Mouse (Mus musculus): ENCODE measurements around the gene Ercc1. TPM values are rescaled to one million over a fixed set of nuclear protein-coding genes. Genes with fewer than 3 reads are reported as not detected.

The Ercc1 gene
- polyA plus RNA-seq, 1 experiment from 2014 or later = 84.1 TPM

DNA sequence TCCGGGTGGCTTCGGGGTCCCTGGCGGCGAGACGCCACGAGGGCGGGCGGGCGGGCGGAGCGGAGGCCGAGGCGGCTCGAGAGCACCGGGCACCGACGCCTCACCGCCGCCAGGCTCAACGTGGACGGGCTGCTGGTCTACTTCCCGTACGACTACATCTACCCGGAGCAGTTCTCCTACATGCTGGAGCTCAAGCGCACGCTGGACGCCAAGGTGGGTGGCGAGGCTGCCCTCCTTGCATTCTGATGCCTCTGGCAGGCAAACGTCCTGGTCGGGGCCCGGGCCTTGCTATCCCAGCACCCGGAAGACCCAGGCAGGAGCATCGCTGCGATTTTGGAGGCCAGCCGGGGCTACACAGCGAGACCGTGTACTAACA lies 37.6 kb downstream of the Ercc1 start:
- peak overlapping the region; percentile 76 for H3K4me3 ChIP-seq (replicated peaks)
- H3K4me1 ChIP-seq (replicated peaks) = peaks cover 20% of the 10 kb centered on the region
- H3K27ac ChIP-seq = peak overlapping the region; percentile 69
- peaks cover 34% of the 10 kb centered on the region for H3K36me3 ChIP-seq
- peak overlapping the region; percentile 83 for H3K9ac ChIP-seq (replicated peaks)
- WGBS = 1% methylated on average over 20 of the region's 37 CpGs
- no peaks in the 10 kb centered on the region for H3K27me3 ChIP-seq
- H3K9me3 ChIP-seq = no peaks in the 10 kb centered on the region
- H3K4me2 ChIP-seq (replicated peaks) = peak overlapping the region; percentile 92
- ATAC-seq = peak; percentile 71

DNA sequence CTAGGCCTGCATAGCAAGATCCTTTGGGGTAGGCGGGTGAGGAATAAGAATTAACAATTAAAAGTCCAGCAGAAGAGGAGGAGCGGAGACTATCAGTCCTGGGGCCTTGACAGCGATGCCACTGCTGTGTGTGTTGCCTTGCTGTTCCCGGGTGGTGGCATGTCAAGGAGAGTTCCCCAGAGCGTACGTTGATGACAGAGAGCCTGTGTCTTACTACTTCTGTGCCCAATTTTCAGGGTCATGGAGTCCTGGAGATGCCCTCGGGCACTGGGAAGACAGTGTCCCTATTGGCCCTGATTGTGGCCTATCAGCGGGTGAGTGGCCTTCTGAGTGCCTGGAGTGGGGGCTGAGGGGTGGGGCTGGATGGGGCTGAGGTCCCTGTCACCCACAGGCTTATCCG lies 39.1 kb downstream of the Ercc1 start:
- H3K4me1 ChIP-seq (replicated peaks) = peaks cover 29% of the 10 kb centered on the region
- ATAC-seq = no peak
- H3K36me3 ChIP-seq = peaks cover 48% of the 10 kb centered on the region
- H3K4me2 ChIP-seq (replicated peaks) = peak overlapping the region; percentile 92
- H3K4me3 ChIP-seq (replicated peaks) = peak overlapping the region; percentile 76; the same call in 1 of the 2 replicates
- H3K9ac ChIP-seq (replicated peaks) = peak overlapping the region; percentile 21
- 89% methylated on average over 9 of the region's 9 CpGs for WGBS
- no peaks in the 10 kb centered on the region for H3K27me3 ChIP-seq
- no peak overlapping the region for H3K27ac ChIP-seq
- no peaks in the 10 kb centered on the region for H3K9me3 ChIP-seq

DNA sequence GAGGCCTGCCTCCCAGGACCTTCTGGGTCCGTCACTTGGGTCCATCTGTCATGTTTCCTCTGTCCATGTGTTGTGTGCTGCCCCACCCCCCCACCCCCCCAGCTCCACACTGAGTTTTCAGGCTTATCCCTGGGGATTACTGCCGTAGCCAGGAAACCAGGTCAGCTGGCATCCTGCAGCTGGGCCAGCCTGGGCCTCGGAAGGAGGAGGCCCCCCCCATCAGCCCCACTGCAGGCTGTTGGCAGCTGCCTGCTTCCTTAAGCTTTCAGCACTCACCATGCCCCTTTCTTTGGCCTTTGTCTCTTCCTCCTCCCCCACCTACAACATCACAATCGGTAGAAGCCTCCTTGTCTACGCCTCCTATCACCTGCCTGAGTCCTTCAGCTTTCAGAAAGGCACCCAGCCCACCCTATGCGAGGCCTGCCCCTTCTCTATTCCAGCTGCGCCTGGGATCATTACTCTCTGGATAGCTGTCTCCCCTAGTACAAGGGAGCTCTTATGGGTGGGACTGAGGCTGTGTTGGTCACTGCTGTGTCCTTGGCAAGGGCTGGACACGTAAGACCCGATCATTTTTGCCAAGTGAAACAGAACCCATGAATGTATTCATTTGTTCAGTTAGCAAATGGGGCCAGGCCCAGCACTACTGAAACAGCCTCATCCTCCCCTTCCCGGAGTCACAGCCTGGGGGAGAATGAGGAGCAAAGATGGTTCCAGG lies 44.3 kb downstream of the Ercc1 start:
- Histone ChIP-seq H3K9ac (replicated peaks) (peak overlapping the region; percentile 50), H3K9me3 (no peaks in the 10 kb centered on the region), H3K27me3 (no peaks in the 10 kb centered on the region), H3K36me3 (peaks cover 98% of the 10 kb centered on the region), H3K4me2 (replicated peaks) (no peak overlapping the region), H3K4me1 (replicated peaks) (peaks cover 24% of the 10 kb centered on the region), H3K27ac (peak overlapping the region; percentile 84), H3K4me3 (replicated peaks) (no peak overlapping the region)
- WGBS = 51% methylated on average over 10 of the region's 10 CpGs
- ATAC-seq = peak; percentile 53

DNA sequence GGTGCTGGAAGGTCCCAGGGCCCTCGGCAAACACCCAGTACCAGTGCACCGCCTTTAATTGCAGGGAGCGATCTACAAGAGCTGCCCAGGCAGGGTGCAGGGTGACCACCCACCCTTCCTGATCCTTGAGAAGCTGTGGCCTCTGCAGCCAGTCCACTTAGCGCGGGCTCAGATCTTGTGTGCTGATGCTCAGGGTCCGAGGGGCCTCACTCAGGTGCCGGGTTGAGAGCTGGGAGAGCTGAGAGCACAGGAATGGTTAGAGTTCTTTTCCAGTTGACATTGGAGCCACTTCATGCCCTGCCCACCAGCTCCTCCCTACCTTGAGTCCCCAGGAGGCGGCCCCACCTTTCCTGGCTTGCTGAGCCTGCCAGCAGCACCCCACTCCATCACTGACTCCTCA lies 49.9 kb downstream of the Ercc1 start:
- Histone ChIP-seq H3K4me3 (replicated peaks) (no peak overlapping the region), H3K27me3 (peaks cover 10% of the 10 kb centered on the region), H3K4me1 (replicated peaks) (peaks cover 6% of the 10 kb centered on the region), H3K36me3 (peaks cover 65% of the 10 kb centered on the region), H3K9me3 (no peaks in the 10 kb centered on the region), H3K4me2 (replicated peaks) (no peak overlapping the region), H3K9ac (replicated peaks) (no peak overlapping the region), H3K27ac (no peak overlapping the region)
- WGBS = 92% methylated on average over 8 of the region's 8 CpGs
- no peak for ATAC-seq

DNA sequence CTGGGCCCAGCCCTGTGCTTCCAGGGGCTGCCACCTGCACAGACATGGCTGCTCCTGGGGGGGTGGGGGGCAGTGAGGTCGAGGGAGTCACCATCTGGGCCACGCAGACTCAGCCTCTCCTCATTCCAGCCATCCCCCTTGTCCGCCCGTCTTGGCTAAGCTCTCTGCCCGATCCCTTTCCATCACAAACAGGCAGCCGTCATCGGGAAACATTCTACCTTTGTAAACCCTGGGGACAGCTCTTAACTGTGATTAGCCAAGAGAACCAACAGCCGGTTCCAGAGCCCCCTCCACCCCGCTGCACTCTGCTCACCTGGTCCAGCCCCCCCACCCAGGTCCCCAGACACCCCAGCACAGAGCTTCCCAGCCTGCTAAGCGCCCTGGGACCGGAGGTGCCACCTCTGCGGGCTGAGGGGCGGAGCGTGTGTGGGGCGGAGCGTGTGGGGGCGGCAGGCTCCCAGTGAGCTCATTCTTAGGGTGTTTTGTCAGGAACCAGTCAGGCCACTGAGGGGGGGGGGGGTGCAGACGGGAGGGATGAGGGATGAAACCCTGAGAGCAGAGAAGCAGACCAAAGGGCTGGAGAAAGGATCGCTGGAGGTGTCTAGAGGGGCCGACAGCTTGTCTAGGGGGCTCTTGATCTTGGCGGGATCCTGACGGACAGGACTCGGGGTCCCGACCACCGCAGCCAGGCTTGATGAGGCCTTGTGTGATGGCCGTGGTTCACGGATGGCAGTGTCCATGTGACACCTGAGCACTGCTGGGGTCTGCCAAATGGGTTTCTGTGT lies 55.1 kb downstream of the Ercc1 start:
- no peak overlapping the region for H3K27ac ChIP-seq
- peak; percentile 21; the same call in 1 of the 2 replicates for ATAC-seq
- peaks cover 55% of the 10 kb centered on the region for H3K27me3 ChIP-seq
- 3% methylated on average over 27 of the region's 27 CpGs for WGBS
- H3K9me3 ChIP-seq = no peaks in the 10 kb centered on the region
- peaks cover 13% of the 10 kb centered on the region for H3K36me3 ChIP-seq
- H3K4me3 ChIP-seq (replicated peaks) = peak overlapping the region; percentile 26
- peaks cover 19% of the 10 kb centered on the region for H3K4me1 ChIP-seq (replicated peaks)
- peak overlapping the region; percentile 28; the same call in 1 of the 2 replicates for H3K9ac ChIP-seq (replicated peaks)
- peak overlapping the region; percentile 50 for H3K4me2 ChIP-seq (replicated peaks)

DNA sequence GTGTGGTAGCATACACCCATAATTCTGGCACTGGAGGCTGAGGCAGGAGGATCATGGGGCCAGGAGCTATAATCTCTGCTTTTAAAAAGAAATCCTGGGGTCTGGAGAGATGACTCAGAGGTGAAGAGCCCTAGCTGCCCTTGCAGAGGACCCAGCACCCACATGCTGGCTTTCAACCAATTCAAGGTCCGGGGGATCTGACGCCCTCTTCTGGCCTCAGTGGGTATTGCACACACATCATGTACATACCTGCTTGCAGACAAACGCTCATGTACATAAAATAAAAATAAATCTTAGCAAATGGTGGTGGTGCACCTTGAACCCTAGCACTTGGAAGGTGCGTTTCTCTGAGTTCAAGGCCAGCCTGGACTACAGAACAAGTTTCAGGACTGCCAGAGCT lies 56.4 kb downstream of the Ercc1 start:
- 82% methylated on average over 4 of the region's 4 CpGs for WGBS
- no peak for ATAC-seq
- H3K27me3 ChIP-seq = peaks cover 64% of the 10 kb centered on the region

DNA sequence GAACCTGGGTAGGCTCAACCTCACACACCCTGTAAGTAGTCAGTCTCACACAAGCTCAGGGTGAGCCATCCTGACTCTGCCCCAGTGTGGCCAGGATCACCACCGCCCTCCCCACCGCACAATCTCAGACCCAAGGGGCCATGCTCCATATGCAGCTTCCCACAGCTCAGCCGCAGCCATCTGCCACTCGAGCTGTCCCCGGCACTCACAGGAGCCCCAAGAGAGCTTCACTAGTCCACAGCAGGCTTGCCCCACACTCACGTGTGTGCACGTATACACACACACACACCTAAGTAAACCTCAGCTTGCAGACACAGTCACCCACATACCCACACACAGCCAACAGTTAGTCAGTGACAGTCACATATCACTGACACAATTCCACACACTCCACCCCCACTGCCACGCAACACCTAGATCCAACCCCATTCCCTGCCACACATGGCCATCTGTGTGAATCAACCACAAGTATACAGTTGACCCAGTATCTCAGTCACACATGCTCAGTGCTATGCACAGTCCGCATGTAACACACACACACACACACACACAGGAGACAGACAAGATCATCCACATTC lies 58.0 kb downstream of the Ercc1 start:
- peaks cover 19% of the 10 kb centered on the region for H3K4me1 ChIP-seq (replicated peaks)
- 65% methylated on average over 9 of the region's 9 CpGs for WGBS
- H3K36me3 ChIP-seq = no peaks in the 10 kb centered on the region
- no peak for ATAC-seq
- peaks cover 76% of the 10 kb centered on the region for H3K27me3 ChIP-seq
- H3K27ac ChIP-seq = no peak overlapping the region
- H3K4me3 ChIP-seq (replicated peaks) = no peak overlapping the region
- no peak overlapping the region for H3K4me2 ChIP-seq (replicated peaks)
- no peak overlapping the region for H3K9ac ChIP-seq (replicated peaks)
- no peaks in the 10 kb centered on the region for H3K9me3 ChIP-seq

More for the DNA sequence above, 56.4 kb downstream of the Ercc1 start:
- H3K27ac ChIP-seq = no peak overlapping the region
- H3K9ac ChIP-seq (replicated peaks) = no peak overlapping the region
- H3K36me3 ChIP-seq = peaks cover under 1% of the 10 kb centered on the region; the same call in 1 of the 2 replicates
- no peaks in the 10 kb centered on the region for H3K9me3 ChIP-seq
- H3K4me1 ChIP-seq (replicated peaks) = peaks cover 19% of the 10 kb centered on the region
- H3K4me2 ChIP-seq (replicated peaks) = no peak overlapping the region
- no peak overlapping the region for H3K4me3 ChIP-seq (replicated peaks)

DNA sequence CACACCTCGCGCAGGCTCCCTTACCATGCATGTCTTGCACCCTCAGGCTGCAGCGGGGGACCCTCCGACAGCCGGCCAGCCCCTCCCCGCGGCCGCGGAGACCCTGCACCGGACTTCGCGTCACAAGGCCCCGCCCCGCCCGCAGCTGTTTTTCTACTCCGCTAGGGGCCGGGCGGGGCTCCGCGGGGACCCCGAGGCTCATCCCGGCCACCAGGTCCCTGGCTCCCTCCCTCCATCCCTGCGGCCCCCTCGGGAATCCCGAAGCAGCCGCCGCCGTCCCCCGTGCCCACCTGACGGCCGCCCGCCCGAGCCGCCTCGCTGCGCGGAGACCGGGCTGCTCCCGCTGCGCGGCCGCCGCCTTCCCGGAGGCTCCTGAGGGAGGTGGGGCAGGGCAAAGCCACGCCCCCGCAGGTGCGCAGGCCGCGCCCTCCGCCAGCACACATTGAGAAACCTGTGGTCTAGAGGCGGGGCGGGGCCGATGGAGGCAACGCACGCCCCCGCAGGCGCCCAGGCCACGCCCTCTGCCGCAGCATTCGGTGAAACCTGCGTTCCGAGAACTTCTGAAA lies 59.2 kb downstream of the Ercc1 start, which contains the start of gene Klc3:
Gene Klc3 (minus strand): TSS at position 374 of the 566 bp plus-strand sequence.
- peaks cover 19% of the 10 kb centered on the region for H3K4me1 ChIP-seq (replicated peaks)
- no peaks in the 10 kb centered on the region for H3K36me3 ChIP-seq
- H3K9me3 ChIP-seq = no peaks in the 10 kb centered on the region
- no peak for ATAC-seq
- peak within 1 kb of the TSS; percentile 89 for H3K4me2 ChIP-seq (replicated peaks)
- peak within 1 kb of the TSS; percentile 68 for H3K9ac ChIP-seq (replicated peaks)
- under 1% methylated on average over 62 of the region's 62 CpGs for WGBS
- H3K27ac ChIP-seq = no peak within 1 kb of the TSS
- H3K4me3 ChIP-seq (replicated peaks) = peak within 1 kb of the TSS; percentile 51
- H3K27me3 ChIP-seq = peaks cover 72% of the 10 kb centered on the region

DNA sequence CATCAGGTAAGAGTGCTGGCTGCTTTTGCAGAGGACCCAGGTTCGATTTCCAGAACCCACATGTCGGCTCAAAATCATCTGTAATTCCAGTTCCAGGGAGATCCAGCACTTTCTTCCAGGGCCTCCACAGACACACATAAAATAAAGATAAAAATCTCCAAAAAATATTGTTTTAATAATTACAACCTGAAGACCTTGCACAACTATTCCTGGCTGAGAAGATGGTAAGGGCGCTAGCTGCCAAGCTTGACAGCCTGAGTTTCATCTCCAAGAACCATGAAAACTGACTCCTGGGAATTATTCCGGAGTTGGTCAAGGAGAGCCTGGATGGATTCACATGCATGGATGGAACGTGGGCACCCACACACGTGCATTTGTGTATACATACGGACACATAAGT lies 59.9 kb downstream of the Ercc1 start, which contains the start of gene Ckm:
Gene Ckm (plus strand): TSS at position 301 of the 400 bp plus-strand sequence.
- H3K27ac ChIP-seq = no peak within 1 kb of the TSS
- H3K4me3 ChIP-seq (replicated peaks) = peak within 1 kb of the TSS; percentile 51
- H3K4me2 ChIP-seq (replicated peaks) = peak within 1 kb of the TSS; percentile 89
- peaks cover 15% of the 10 kb centered on the region for H3K4me1 ChIP-seq (replicated peaks)
- peak within 1 kb of the TSS; percentile 68 for H3K9ac ChIP-seq (replicated peaks)
- H3K27me3 ChIP-seq = peaks cover 66% of the 10 kb centered on the region
- 56% methylated on average over 7 of the region's 7 CpGs for WGBS
- H3K9me3 ChIP-seq = no peaks in the 10 kb centered on the region
- H3K36me3 ChIP-seq = no peaks in the 10 kb centered on the region
- ATAC-seq = no peak

DNA sequence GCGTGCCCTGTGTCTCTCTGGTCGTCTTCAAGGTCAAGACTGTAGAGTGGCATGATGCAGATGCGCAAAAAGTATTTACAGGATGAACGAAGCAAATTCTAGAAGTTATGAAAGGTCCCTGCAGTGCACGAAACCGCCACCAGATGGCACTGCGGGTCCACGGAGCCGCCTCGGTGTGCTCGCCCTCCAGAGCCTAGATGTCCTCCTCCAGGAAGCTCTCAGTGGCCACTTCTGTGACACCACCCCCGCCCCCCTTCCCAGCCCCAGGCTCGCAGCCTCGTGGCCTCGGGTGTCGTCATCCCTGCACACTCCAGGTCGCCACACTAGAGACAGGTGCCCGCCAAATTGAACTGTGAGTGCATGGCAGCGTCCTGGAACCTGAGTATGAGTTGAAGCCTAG lies 60.8 kb downstream of the Ercc1 start:
- H3K36me3 ChIP-seq = no peaks in the 10 kb centered on the region
- peak; percentile 84 for ATAC-seq
- H3K9ac ChIP-seq (replicated peaks) = no peak overlapping the region
- peaks cover 66% of the 10 kb centered on the region for H3K27me3 ChIP-seq
- whole genome bisulfite sequencing = 2% methylated on average over 19 of the region's 19 CpGs
- H3K27ac ChIP-seq = no peak overlapping the region
- 0 out of 2 replicates have a peak overlapping the region, but pooled peaks have one; percentile 29 for H3K4me2 ChIP-seq (replicated peaks)
- H3K9me3 ChIP-seq = no peaks in the 10 kb centered on the region
- H3K4me3 ChIP-seq (replicated peaks) = no peak overlapping the region
- peaks cover 10% of the 10 kb centered on the region for H3K4me1 ChIP-seq (replicated peaks)

All from midbrain, embryonic 13.5 days (tissue).